Mouse (Mus musculus) bone marrow, adult 2 months (tissue): Measurements from ENCODE around the gene Cebpg.

Experiments
- CTCF ChIP-seq: fragments of 200-500 bp; IDR thresholded peaks from 2 replicates; pipeline ENCODE4 v1.5.1; 2011; ENCODE audit warnings: low read length, control low read depth; ENCODE audit not compliant: control insufficient read depth, insufficient read depth
- POLR2A ChIP-seq: fragments of 200-500 bp; IDR thresholded peaks from 2 replicates; pipeline ENCODE4 v1.6.1; 2011; ENCODE audit warnings: low read depth, mild to moderate bottlenecking, control low read depth, low read length, borderline replicate concordance; ENCODE audit not compliant: control insufficient read depth

- TF ChIP-seq POLR2A (no peak), CTCF (no peak)
These were observed 20.3 kb upstream of the Cebpg start for GRCm38 (mm10) chr7:35076645-35077044.
